Comparison of ENCODE assay signal across 13 mouse cellular contexts in genomic region chr17:15990303-15990702, GRCm38 (mm10).
A peak's percentile ranks its signal among the peaks of the same experiment; 100 is the strongest.
DNase-seq lines count a peak whose midpoint lies in the region; ATAC-seq and TF ChIP-seq lines count a peak whose summit lies in the region.
"Had no signal": no experiment of that assay in that cellular context is flagged by ENCODE, and none has a peak within 500 bp of the region (broad histone marks: within the 10 kb centered on the region; RNA-seq: fewer than 3 reads in every experiment).

No protein-coding gene starts in this region.

- H3K9ac ChIP-seq in limb, embryonic 14.5 days (ENCODE audit: low read depth, low read length, severe bottlenecking), result no peak overlapping the region
- peak overlapping the region; percentile 17; the same call in 1 of the 2 replicates for H3K9ac ChIP-seq in hindbrain, embryonic 16.5 days (ENCODE audit: low read depth, low read length)
- 0 out of 2 replicates have a peak overlapping the region, but pooled peaks have one; percentile 39 for H3K9ac ChIP-seq in neural tube, embryonic 13.5 days
- H3K9ac ChIP-seq: embryonic facial prominence, embryonic 13.5 days; limb, embryonic 15.5 days had no signal

- H3K4me3 ChIP-seq in limb, embryonic 14.5 days (replicated peaks; ENCODE audit: low read length), result no peak overlapping the region
- H3K4me3 ChIP-seq in limb, embryonic 10.5 days, result no peak overlapping the region
- H3K4me3 ChIP-seq in embryonic facial prominence, embryonic 10.5 days, result no peak overlapping the region
- H3K4me3 ChIP-seq in hindbrain, embryonic 16.5 days (ENCODE audit: low read length), result no peak overlapping the region
- no peak overlapping the region for H3K4me3 ChIP-seq in neural tube, embryonic 13.5 days
- H3K4me3 ChIP-seq: embryonic facial prominence, embryonic 13.5 days; heart, adult 2 months; limb, embryonic 15.5 days had no signal

- DNase-seq in limb, embryonic 14.5 days (ENCODE audit: low spot score), result peak; percentile 38
- no peak for DNase-seq in limb, embryonic 10.5 days (ENCODE audit: low spot score)
- DNase-seq in embryonic facial prominence, embryonic 10.5 days (ENCODE audit: low spot score), result peak; percentile 31
- DNase-seq in heart, postnatal 10 days, result no peak
- no peak for DNase-seq in thymus, postnatal 36 days
- DNase-seq in cerebellum, postnatal 36 days, result no peak
- DNase-seq: adrenal gland, postnatal 10 days; heart, adult 2 months; kidney, adult 8-10 months had no signal

- H3K27ac ChIP-seq in limb, embryonic 14.5 days (replicated peaks; ENCODE audit: low read depth, low read length), result no peak overlapping the region
- H3K27ac ChIP-seq in limb, embryonic 10.5 days, result no peak overlapping the region
- H3K27ac ChIP-seq in embryonic facial prominence, embryonic 10.5 days (replicated peaks), result peak overlapping the region; percentile 55
- H3K27ac ChIP-seq in hindbrain, embryonic 16.5 days (ENCODE audit: low read depth, low read length), result peak overlapping the region; percentile 63
- H3K27ac ChIP-seq in neural tube, embryonic 13.5 days (replicated peaks), result peak overlapping the region; percentile 92
- H3K27ac ChIP-seq: embryonic facial prominence, embryonic 13.5 days; heart, adult 2 months; limb, embryonic 15.5 days had no signal

- no peak for TF ChIP-seq POLR2A in limb, embryonic 14.5 days (IDR thresholded peaks at IDR 0.05; ENCODE audit: borderline replicate concordance, extremely low read depth, insufficient read depth, insufficient read length)

- no peak overlapping the region for H3K4me2 ChIP-seq in limb, embryonic 14.5 days (replicated peaks; ENCODE audit: low read depth, low read length, severe bottlenecking)
- H3K4me2 ChIP-seq in hindbrain, embryonic 16.5 days (ENCODE audit: low read length), result peak overlapping the region; percentile 13
- H3K4me2 ChIP-seq in neural tube, embryonic 13.5 days, result no peak overlapping the region; the same call in 1 of the 2 replicates
- H3K4me2 ChIP-seq: embryonic facial prominence, embryonic 13.5 days; limb, embryonic 15.5 days had no signal

- H3K4me1 ChIP-seq in limb, embryonic 14.5 days (ENCODE audit: control insufficient read depth, insufficient read depth, low read length), result no peaks in the 10 kb centered on the region
- peaks cover 10% of the 10 kb centered on the region for H3K4me1 ChIP-seq in limb, embryonic 10.5 days
- H3K4me1 ChIP-seq in embryonic facial prominence, embryonic 10.5 days, result peaks cover 35% of the 10 kb centered on the region
- peaks cover 18% of the 10 kb centered on the region for H3K4me1 ChIP-seq in hindbrain, embryonic 16.5 days (ENCODE audit: control insufficient read depth, insufficient read depth, low read depth, low read length)
- H3K4me1 ChIP-seq in neural tube, embryonic 13.5 days (replicated peaks), result peaks cover 46% of the 10 kb centered on the region
- H3K4me1 ChIP-seq: limb, embryonic 15.5 days had no signal

- H3K36me3 ChIP-seq in limb, embryonic 14.5 days (ENCODE audit: control insufficient read depth, insufficient read depth, low read length), result no peaks in the 10 kb centered on the region
- no peaks in the 10 kb centered on the region for H3K36me3 ChIP-seq in limb, embryonic 10.5 days
- no peaks in the 10 kb centered on the region for H3K36me3 ChIP-seq in embryonic facial prominence, embryonic 10.5 days (replicated peaks)
- no peaks in the 10 kb centered on the region for H3K36me3 ChIP-seq in hindbrain, embryonic 16.5 days (ENCODE audit: control insufficient read depth, insufficient read depth, low read length)
- H3K36me3 ChIP-seq in neural tube, embryonic 13.5 days, result no peaks in the 10 kb centered on the region
- H3K36me3 ChIP-seq: embryonic facial prominence, embryonic 13.5 days; limb, embryonic 15.5 days had no signal

- H3K27me3 ChIP-seq in limb, embryonic 14.5 days (ENCODE audit: control insufficient read depth, insufficient read depth, low read length), result no peaks in the 10 kb centered on the region
- no peaks in the 10 kb centered on the region for H3K27me3 ChIP-seq in limb, embryonic 10.5 days (ENCODE audit: low read depth, poor library complexity, severe bottlenecking)
- no peaks in the 10 kb centered on the region for H3K27me3 ChIP-seq in embryonic facial prominence, embryonic 10.5 days (replicated peaks; ENCODE audit: low read depth, poor library complexity, severe bottlenecking)
- no peaks in the 10 kb centered on the region for H3K27me3 ChIP-seq in hindbrain, embryonic 16.5 days (replicated peaks; ENCODE audit: control insufficient read depth, insufficient read depth, low read length)
- no peaks in the 10 kb centered on the region for H3K27me3 ChIP-seq in neural tube, embryonic 13.5 days
- H3K27me3 ChIP-seq: embryonic facial prominence, embryonic 13.5 days; limb, embryonic 15.5 days had no signal

- no peak for ATAC-seq in limb, embryonic 14.5 days (ENCODE audit: low FRiP score, low read depth)
- ATAC-seq in hindbrain, embryonic 16.5 days, result peak; percentile 87
- ATAC-seq in neural tube, embryonic 13.5 days (ENCODE audit: low read depth), result peak; percentile 79

- 27% methylated on average over 6 of the region's 6 CpGs for WGBS in limb, embryonic 14.5 days
- 30% methylated on average over 6 of the region's 6 CpGs for WGBS in limb, embryonic 10.5 days
- WGBS in embryonic facial prominence, embryonic 10.5 days, result 8% methylated on average over 6 of the region's 6 CpGs
- 5% methylated on average over 6 of the region's 6 CpGs for WGBS in hindbrain, embryonic 16.5 days
- 5% methylated on average over 6 of the region's 6 CpGs for WGBS in neural tube, embryonic 13.5 days

- intact Hi-C loops in heart, postnatal 10 days (cut with DNase I), result no loop called here

- no peaks in the 10 kb centered on the region for H3K9me3 ChIP-seq in limb, embryonic 14.5 days (ENCODE audit: control insufficient read depth, low read length)
- no peaks in the 10 kb centered on the region for H3K9me3 ChIP-seq in limb, embryonic 10.5 days (replicated peaks)
- no peaks in the 10 kb centered on the region for H3K9me3 ChIP-seq in embryonic facial prominence, embryonic 10.5 days
- H3K9me3 ChIP-seq in hindbrain, embryonic 16.5 days (ENCODE audit: control insufficient read depth, low read length), result no peaks in the 10 kb centered on the region
- H3K9me3 ChIP-seq in neural tube, embryonic 13.5 days, result no peaks in the 10 kb centered on the region
- H3K9me3 ChIP-seq: embryonic facial prominence, embryonic 13.5 days; limb, embryonic 15.5 days had no signal

Comparison
In these comparisons a context has a peak if more than half of its experiments do, and no peak if none do; other contexts are left out.
1. DNase-seq: peak in limb, embryonic 14.5 days (single experiment) and embryonic facial prominence, embryonic 10.5 days (single experiment); none in limb, embryonic 10.5 days (single experiment), heart, postnatal 10 days (0 of 2), thymus, postnatal 36 days (0 of 2) and cerebellum, postnatal 36 days (0 of 2).
2. H3K27ac ChIP-seq: peak in embryonic facial prominence, embryonic 10.5 days (single experiment), hindbrain, embryonic 16.5 days (single experiment) and neural tube, embryonic 13.5 days (single experiment); none in limb, embryonic 14.5 days (single experiment) and limb, embryonic 10.5 days (single experiment).